ENCODE assay signal across 16 mouse cellular contexts in the genomic region with DNA sequence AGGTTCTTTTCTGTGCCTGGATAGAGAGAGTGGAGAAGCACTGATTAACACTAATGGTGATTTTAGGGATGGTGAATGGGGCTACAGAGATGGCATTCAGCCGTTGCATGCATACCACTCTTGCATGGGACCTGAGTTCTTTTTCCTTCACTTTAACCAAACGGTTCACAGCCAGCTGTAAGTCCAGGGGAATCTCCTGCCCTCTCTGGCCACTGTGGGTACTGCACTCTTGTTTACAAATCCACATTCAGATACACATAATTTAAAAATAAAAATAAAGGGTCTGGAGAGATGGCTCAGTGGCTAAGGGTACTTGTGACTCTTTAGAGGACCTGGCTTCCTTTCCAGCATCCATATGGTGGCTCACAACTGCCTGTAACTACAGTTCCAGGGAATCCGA. TPM values are rescaled to one million over a fixed set of nuclear protein-coding genes. Genes with fewer than 3 reads are reported as not detected.
A peak's percentile ranks its signal among the peaks of the same experiment; 100 is the strongest.
DNase-seq lines count a peak whose midpoint lies in the region; ATAC-seq and TF ChIP-seq lines count a peak whose summit lies in the region.
"Had no signal": no experiment of that assay in that cellular context is flagged by ENCODE, and none has a peak within 500 bp of the region (broad histone marks: within the 10 kb centered on the region; RNA-seq: fewer than 3 reads in every experiment).

No protein-coding gene starts in this region.

- H3K4me3 ChIP-seq in left cerebral cortex, adult 2 months = no peak overlapping the region
- H3K4me3 ChIP-seq: embryonic facial prominence, embryonic 13.5 days; forebrain, embryonic 13.5 days; hindbrain, embryonic 15.5 days; limb, embryonic 13.5 days; stomach, embryonic 15.5 days had no signal

- no peak overlapping the region for H3K27ac ChIP-seq in left cerebral cortex, adult 2 months
- H3K27ac ChIP-seq: embryonic facial prominence, embryonic 13.5 days; forebrain, embryonic 13.5 days; hindbrain, embryonic 15.5 days; limb, embryonic 13.5 days; stomach, embryonic 15.5 days had no signal

- ATAC-seq in CD4-positive, CD25-positive, alpha-beta regulatory T cell, adult 4 months = no peak
- ATAC-seq: forebrain, embryonic 13.5 days had no signal

- intact Hi-C loops in left cerebral cortex, adult 2 months (cut with DNase I) = no loop called here
- intact Hi-C loops in left cerebral cortex, postnatal 14 days (cut with DNase I) = no loop called here

- peak; percentile 36 for TF ChIP-seq CTCF in left cerebral cortex, adult 2 months (IDR thresholded peaks at IDR 0.05)

- peak; percentile 41 for DNase-seq in CD4-positive, CD25-positive, alpha-beta regulatory T cell, adult 2 months (ENCODE audit: low read depth, low spot score)
- no peak for DNase-seq in left cerebral cortex, adult 2 months (ENCODE audit: extremely low spot score in 1 of 2, low spot score in 2 of 2)
- no peak for DNase-seq in left cerebral cortex, postnatal 14 days (ENCODE audit: low spot score in 2 of 2)
- DNase-seq in 3T3-L1 (ENCODE audit: low read depth, low spot score) (peak; percentile 27), ZHBTc4 (ENCODE audit: low read depth, low spot score) (peak; percentile 82)
- no peak for DNase-seq in adrenal gland, postnatal 25 days
- DNase-seq in right cerebral cortex, postnatal 14 days = no peak
- DNase-seq: adrenal gland, adult 8-10 months; gastrocnemius, postnatal 25 days; kidney, postnatal 10 days had no signal

RNA-seq across cellular contexts. Expression of a gene that starts 39.8 kb away (rescaled TPM):
- polyA plus RNA-seq in CD4-positive, CD25-positive, alpha-beta regulatory T cell, adult 4 months (2017; shearing (Covaris generic)) = 10 to 100 TPM; 21.1 to 31.1 TPM
- total RNA-seq in left cerebral cortex, adult 2 months (2021) = 10 to 100 TPM; 31.0 to 35.5 TPM
- total RNA-seq in left cerebral cortex, postnatal 14 days (2021) = 10 to 100 TPM; 37.6 to 37.7 TPM
- total RNA-seq in adrenal gland, postnatal 25 days (2021) = 48.0 and 50.0 TPM in 2 replicates

Comparison
In these comparisons a context has a peak if more than half of its experiments do, and no peak if none do; other contexts are left out.
1. DNase-seq: peak in CD4-positive, CD25-positive, alpha-beta regulatory T cell, adult 2 months (single experiment), 3T3-L1 (single experiment) and ZHBTc4 (single experiment); none in left cerebral cortex, adult 2 months (0 of 2), left cerebral cortex, postnatal 14 days (0 of 2), adrenal gland, postnatal 25 days (single experiment) and right cerebral cortex, postnatal 14 days (single experiment).